Mouse (Mus musculus): ENCODE results near the gene St6galnac5.

The St6galnac5 gene

GRCm38 (mm10) chr3:152913625-152914024, 68.4 kb downstream of the St6galnac5 start:
- in situ Hi-C loops (cut with MboI): no loop called here

DNA sequence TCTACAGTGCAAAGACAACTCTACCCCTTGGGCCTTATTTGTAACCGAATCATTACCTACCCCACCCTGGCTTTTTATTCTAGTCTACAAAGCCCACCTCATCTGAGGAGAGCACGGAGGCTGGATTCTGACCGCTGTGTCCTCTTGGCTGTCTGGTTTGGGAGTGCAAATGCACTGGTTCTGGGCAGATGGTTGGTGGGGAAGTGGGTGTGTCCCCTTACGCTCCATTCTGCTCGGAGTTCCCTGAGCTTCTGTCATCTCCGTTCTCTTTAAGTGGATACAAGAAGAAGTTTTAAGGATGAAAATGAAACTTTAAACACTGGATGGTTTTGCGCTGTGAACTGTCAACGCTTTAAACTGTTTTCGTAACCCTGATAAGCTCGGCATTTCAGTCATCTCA, 68.9 kb downstream of the St6galnac5 start:
- in situ Hi-C loops (cut with MboI): no loop called here

DNA sequence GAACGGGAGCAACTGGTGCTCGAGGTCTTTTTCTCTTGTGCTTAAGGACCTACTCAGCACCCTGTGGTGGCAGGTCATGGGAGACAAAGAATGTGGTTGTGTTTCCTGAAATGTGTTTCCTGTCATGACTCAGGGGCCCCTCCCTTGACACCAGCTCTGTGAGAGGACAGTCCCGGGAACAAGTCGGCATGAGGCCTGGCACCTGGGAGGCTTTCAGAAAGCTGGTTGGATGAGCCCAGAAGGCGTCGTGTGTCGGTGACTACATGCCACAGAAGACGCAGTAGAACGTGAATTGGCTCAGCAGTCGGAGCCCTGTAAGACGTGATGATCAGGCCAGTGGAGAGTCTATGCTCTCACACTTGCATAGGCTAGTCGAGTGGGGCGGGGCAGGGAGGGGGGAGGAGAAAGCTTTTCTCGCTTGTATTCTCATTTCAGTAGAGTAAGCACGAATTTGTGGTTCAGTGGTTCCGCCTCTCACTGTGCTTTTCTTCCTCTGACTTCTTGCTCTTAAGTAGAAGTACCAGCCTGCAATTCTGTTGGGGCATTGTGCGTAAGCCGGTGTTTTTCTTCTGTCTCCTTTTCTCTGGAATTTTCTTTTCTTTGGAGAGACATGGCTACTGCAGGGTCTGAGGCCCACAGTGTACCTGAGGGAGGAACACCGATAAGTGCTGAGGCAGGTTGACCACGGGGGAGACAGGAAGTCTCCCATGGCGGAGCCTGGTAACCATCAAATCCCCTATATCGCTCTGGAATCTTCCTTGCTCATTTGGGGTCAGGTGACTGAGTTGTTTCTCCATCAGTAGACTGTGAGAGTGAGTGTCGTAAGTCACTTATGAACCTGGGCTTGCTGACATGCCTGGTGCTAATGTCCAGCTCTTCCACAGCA, 69.6 kb downstream of the St6galnac5 start:
- in situ Hi-C loops (cut with MboI): no loop called here

DNA sequence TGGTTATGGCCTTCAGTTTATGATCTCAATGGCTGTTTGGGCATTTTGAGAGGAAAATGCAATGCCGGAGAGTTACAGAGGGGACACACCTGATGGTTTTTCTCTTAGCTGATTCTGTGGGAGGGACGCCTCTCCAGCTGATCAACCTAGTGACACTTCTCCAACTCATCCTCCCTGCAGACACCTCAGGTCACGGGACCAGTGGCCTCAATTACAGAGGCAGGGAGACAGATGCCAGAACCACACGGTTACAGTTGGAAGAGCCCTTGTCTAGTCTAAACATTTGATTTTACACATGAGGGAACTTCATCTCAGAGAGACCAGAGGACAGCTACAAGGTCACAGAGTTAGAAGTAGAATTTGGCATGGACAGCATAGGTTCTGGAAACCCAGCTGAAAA, 70.5 kb downstream of the St6galnac5 start:
- in situ Hi-C loops (cut with MboI): no loop called here

DNA sequence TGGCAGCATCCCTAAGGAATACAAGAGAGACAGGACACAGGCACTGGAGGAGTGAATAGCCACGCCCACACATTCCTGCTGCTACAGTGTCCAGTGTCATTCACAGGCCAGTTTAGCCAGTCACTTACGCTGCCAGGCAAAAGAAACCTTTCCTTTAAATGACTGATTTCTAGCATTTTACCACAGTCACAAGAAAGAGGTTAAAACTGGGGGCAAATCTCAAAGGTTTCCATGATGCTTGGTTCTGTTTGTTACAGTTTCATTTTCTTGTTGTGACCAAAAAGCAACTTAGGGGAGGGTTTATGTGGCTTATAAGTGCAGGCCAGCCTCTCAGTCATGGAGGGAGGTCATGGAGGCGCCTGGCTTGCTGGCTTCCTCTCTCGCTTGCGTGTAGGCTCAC, 74.4 kb downstream of the St6galnac5 start:
- in situ Hi-C loops (cut with MboI): no loop called here

GRCm38 (mm10) chr3:152907087-152907486, 75.0 kb downstream of the St6galnac5 start:
- in situ Hi-C loops (cut with MboI): no loop called here

DNA sequence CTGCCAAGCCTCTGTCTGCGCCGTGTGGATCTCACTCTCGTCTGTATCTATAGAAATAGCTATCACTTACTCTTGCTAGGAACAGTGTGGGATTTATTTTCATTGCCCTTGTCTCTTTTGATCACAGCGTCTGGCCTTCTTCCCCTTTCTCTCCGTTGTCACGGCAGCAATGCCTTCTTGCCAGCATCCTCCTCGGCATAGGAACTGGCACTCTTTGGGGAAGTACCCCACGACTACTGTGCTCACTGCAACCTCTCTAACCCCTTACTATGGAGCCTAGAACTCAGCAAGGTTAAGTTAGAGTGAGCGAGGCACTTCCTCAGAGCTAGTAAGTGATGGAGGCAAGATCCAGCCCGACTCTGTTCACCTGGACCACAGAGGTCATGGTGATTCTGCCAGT, 76.2 kb downstream of the St6galnac5 start:
- in situ Hi-C loops (cut with MboI): no loop called here

- in situ Hi-C loops (cut with MboI): no loop called here
Observed at GRCm38 (mm10) chr3:152905026-152905425, 77.0 kb downstream of the St6galnac5 start.

DNA sequence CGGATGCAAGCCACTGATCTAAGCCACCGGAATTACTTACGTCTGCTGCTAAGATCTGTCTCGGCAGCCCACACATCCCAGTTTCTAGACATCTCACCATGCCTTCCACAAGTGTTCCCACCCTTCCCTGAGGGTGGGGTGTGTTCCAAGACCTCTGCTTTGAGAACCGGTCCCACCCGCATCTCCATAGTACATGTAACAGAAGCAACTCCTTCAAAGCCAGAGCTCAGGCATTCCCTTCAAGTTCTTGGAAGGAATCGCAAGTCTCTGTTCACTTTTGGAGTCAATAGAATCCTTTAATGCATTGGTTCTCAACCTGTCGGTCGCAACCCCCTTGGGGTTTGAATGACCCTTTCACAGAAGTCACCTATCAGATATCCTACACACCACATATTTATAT, 83.1 kb downstream of the St6galnac5 start:
- in situ Hi-C loops (cut with MboI): no loop called here

DNA sequence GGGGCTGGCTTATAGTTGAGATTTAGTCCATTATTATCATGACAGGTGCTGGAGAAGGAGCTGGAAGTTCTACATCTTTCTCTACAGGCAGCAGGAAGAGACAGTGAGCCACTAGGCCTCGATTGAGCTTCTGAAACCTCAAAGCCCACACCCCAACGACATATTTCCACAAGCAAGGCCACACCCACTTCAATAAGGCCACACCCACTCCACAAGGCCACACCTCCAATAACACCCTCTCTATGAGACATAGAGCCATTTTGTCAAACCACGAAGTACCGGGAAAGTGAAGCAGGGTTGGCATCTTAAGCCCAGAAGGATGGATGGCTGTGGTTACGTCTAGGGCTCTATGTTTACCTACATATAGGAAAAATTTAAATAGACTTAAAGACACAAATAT, 84.8 kb downstream of the St6galnac5 start:
- in situ Hi-C loops (cut with MboI): no loop called here

DNA sequence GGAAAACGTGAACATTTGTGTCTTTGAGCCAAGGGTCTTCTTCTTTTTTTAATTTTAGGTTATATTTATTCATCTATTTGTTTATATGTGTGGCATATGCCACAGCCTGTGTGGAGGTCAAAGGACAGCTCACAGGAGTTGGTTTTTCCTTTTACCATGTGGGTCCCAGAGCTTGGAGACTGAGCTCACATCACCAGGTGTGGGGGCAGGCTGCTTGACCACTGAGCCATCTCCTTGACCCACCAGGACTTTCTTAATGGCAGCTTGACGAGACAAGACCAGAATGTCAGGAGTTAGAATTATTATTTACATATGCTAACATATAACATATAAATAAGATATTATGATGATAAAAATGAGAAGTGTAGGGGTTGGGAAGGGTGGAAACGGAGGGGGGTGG, 85.9 kb downstream of the St6galnac5 start:
- in situ Hi-C loops (cut with MboI): no loop called here

DNA sequence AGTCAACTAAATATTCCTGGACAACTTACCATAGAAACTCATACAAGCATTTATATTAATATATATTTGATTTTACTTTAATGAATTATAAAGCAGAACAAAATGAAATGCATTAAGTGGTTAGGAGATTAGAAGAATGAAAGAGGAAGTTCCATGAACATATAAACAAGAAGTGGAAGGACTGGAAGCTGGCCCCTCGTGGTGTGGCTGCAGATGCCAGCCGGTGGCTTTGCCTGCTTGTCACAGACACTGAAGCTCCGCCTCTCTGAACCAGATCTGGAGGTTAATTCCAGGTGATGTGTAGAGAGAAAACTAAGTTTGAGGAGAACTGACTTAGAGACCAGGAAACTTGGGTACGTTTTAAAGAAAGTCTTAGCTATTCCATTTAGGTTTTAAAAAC, 87.1 kb downstream of the St6galnac5 start:
- in situ Hi-C loops (cut with MboI): no loop called here

DNA sequence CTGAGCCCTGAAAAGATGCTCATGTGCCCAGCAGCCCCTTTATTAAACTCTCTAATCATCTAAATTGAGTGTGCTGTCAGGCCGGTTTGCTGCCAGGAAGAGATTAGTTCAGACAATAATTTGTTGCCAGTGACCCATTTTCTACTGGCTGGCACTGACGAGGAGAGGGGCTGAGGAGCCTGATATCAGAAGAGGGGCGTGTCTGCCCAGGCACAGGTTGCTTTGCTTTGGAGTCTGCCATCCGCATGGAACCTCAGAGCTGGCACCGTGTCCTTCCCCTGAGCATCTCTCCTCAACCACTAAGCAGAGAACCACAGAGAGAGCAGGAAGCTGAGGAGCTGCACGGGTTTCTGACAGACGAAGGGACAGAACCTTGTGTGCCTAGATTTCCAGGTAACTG, 93.9 kb downstream of the St6galnac5 start:
- in situ Hi-C loops (cut with MboI): no loop called here

- in situ Hi-C loops (cut with MboI): no loop called here
Observed at GRCm38 (mm10) chr3:152886749-152887148, 95.3 kb downstream of the St6galnac5 start.

DNA sequence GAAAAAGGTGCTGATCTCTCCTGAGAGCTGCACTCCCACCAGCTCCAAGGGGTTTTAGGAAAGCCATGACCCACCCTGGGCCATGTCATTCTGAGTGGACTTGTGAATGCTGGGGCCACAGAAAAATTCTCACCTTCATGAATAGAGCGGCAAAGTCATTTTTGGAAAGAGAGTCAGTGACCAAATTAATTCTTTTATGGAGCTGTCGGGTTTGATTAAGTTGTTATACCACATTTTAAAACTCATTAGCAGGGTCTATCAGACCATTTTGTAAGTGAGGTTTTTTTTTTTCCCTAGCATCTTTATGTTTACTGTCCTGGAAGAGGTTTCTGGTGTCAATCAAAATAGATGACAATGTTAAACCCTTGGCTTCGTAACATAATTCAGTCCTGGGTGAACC, 98.5 kb downstream of the St6galnac5 start:
- in situ Hi-C loops (cut with MboI): no loop called here

DNA sequence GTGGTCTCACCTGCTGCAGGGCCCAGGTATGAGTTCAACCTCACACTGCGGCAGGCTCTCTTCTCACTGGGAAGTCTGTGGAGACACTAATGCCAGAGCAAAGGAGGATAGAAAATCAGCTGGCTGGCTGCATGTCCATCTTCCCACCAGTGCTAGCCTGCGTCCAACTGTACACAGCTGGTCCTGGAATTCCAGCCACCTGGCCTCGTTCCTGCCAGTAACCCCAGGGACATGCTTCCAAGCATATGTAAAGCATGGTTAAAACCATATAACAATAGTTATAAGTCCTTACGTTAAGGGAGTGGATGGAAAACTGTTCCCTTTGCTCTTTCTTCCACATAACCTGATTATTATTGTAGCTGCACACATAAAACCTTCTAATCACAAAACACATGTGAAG, 100.3 kb downstream of the St6galnac5 start:
- in situ Hi-C loops (cut with MboI): no loop called here

GRCm38 (mm10) chr3:152880121-152880835, 101.8 kb downstream of the St6galnac5 start:
- in situ Hi-C loops (cut with MboI): no loop called here

GRCm38 (mm10) chr3:152875723-152876290, 106.2 kb downstream of the St6galnac5 start:
- in situ Hi-C loops (cut with MboI): no loop called here

DNA sequence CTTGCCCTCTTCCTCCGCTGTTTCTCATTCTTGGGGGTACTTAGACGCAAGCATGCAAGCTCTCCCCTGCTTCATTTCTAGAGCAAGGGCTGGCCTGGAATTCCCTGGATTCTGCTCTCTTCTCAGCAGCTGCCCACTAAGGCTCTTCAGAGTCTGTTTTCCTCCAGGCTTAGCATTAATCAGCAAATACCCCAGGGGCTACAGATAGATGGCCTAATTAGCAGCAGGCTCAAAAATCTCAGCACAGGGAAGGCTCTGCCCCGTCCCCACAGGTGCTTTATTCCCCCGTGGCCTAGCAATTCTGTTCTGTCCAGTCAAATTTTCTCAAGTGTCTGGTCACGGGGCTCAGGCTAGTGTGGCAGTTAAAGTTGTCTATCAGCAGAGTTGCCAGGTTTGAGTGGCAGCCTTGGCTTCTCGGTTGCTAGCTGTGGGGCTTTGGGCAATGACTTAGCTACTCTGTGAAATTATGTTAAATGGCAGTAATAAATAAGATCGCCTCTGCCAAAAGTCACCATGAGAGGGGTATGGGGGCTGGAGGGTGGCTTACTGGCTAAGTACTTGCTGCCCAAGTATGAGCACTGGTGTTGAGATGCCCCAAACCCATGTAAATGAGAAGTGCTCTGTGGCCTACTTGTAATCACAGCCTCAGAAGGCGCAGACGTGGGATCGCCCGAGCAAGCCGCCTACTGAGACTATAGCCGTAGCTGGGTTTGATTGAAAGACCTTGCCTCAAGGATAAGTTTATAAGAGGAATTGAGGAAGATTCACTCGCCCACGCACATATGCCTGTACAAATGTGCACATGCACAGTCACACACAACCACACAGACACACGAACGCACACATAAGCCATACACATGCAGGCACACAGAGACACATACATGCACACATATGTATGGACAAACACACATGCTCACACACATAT, 107.4 kb downstream of the St6galnac5 start:
- in situ Hi-C loops (cut with MboI): no loop called here

DNA sequence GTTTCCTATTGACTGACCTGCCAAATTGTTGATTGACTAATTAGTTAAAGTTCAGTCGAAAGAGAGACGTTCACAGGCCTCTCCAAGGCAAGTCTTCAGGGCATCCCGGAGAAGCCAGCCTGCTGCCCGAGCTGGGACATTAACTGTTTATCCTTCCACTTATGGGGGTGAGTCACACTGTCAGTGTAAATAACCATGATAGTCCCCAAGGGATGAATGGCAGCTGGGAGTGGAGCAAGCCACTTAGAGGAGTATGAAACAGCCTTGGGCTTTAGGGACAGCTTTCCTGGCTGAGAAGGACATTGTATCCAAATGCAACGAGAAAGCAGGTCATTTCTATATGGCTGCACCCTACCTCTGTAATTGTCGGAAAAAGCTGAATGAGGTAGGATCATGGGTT, 109.5 kb downstream of the St6galnac5 start:
- in situ Hi-C loops (cut with MboI): no loop called here

GRCm38 (mm10) chr3:152872054-152872453, 110.0 kb downstream of the St6galnac5 start:
- in situ Hi-C loops (cut with MboI): no loop called here
